Mouse (Mus musculus): Measurements from ENCODE around the gene Arhgef10l. TPM values are rescaled to one million over a fixed set of nuclear protein-coding genes. Genes with fewer than 3 reads are reported as not detected.

Arhgef10l gene
- polyA plus RNA-seq, 1 experiment, result 14.2 TPM

GRCm38 (mm10) chr4:140634861-140635388, 30.9 kb downstream of the Arhgef10l start:
- Histone ChIP-seq H3K4me1 (ENCODE audit: control insufficient read depth, insufficient read depth, insufficient read length, low read length) (peaks cover 8% of the 10 kb centered on the region; the same call in 1 of the 2 replicates), H3K27me3 (ENCODE audit: control insufficient read depth, insufficient read depth, low read length) (no peaks in the 10 kb centered on the region), H3K36me3 (ENCODE audit: control insufficient read depth, insufficient read depth, low read length) (no peaks in the 10 kb centered on the region), H3K27ac (ENCODE audit: insufficient read depth, low read depth, low read length) (no peak overlapping the region), H3K4me3 (ENCODE audit: low read depth, low read length) (no peak overlapping the region)
- 75% methylated on average over 10 of the region's 10 CpGs for WGBS
- TF ChIP-seq CTCF (IDR thresholded peaks at IDR 0.05; ENCODE audit: extremely low read depth, insufficient read length, insufficient replicate concordance, low read depth, low read length) (no peak), POLR2A (IDR thresholded peaks at IDR 0.05; ENCODE audit: low read depth, low read length) (no peak)

GRCm38 (mm10) chr4:140631276-140631849, 34.4 kb downstream of the Arhgef10l start:
- H3K36me3 ChIP-seq (ENCODE audit: control insufficient read depth, insufficient read depth, low read length), result no peaks in the 10 kb centered on the region
- peak overlapping the region; percentile 81 for H3K27ac ChIP-seq (ENCODE audit: insufficient read depth, low read depth, low read length)
- peaks cover 5% of the 10 kb centered on the region; the same call in 1 of the 2 replicates for H3K4me1 ChIP-seq (ENCODE audit: control insufficient read depth, insufficient read depth, insufficient read length, low read length)
- H3K4me3 ChIP-seq (ENCODE audit: low read depth, low read length), result no peak overlapping the region
- TF ChIP-seq POLR2A (IDR thresholded peaks at IDR 0.05; ENCODE audit: low read depth, low read length) (no peak), CTCF (IDR thresholded peaks at IDR 0.05; ENCODE audit: extremely low read depth, insufficient read length, insufficient replicate concordance, low read depth, low read length) (no peak)
- no peaks in the 10 kb centered on the region for H3K27me3 ChIP-seq (ENCODE audit: control insufficient read depth, insufficient read depth, low read length)
- 45% methylated on average over 6 of the region's 6 CpGs for WGBS

DNA sequence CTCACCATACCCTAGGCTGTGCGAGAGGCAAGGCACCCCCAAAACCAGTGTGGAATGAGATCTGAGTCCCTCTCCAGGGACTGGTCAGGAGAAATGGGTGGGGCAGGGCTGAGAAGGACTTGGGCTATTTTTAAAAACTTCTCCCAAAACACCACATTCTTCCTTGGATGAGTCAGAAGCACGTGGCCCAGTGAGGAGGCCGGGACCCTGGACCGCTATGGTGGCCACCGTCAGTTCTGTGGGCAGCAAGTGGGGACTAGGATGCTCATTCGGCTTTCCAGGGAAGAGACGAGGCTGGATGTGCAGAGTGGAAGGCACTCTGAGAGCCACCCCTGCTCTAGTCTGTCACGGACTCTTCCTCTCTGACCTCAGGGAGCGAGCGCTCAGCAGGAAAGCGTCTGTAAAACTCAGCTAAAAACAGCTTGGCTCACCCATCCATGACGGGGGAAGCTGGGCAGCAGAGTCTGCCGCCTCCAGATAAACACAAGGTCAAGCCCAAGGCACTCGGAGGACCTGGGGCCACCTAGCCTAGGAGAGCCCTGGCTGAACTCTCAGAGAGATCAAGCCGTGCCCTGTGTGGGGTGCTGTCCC, 35.1 kb downstream of the Arhgef10l start:
- WGBS, result 67% methylated on average over 15 of the region's 15 CpGs
- TF ChIP-seq CTCF (IDR thresholded peaks at IDR 0.05; ENCODE audit: extremely low read depth, insufficient read length, insufficient replicate concordance, low read depth, low read length), result no peak
- TF ChIP-seq POLR2A (IDR thresholded peaks at IDR 0.05; ENCODE audit: low read depth, low read length), result no peak

DNA sequence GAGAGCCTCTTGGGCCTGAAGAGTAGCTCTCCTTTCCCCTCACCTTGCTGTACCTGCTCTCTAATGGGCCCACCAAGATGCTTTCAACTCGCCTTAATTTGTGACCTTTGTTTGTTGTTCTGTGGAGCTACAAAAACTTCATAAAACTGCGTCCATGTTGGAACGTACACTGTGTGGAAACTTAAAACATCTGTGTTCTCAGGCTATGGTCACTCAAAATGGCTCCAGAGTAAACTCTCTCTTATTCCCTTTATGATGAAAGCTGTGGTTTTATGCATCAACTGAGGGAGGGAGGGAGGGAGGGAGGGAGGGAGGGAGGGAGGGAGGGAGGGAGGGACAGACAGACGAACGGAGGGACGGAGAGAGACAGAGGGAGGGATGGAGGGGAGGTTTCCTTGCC, 35.7 kb downstream of the Arhgef10l start:
- H3K27ac ChIP-seq (ENCODE audit: insufficient read depth, low read depth, low read length), result peak overlapping the region; percentile 81
- TF ChIP-seq CTCF (IDR thresholded peaks at IDR 0.05; ENCODE audit: extremely low read depth, insufficient read length, insufficient replicate concordance, low read depth, low read length), result no peak
- no peak for TF ChIP-seq POLR2A (IDR thresholded peaks at IDR 0.05; ENCODE audit: low read depth, low read length)
- H3K4me3 ChIP-seq (ENCODE audit: low read depth, low read length), result no peak overlapping the region
- no peaks in the 10 kb centered on the region for H3K36me3 ChIP-seq (ENCODE audit: control insufficient read depth, insufficient read depth, low read length)
- H3K4me1 ChIP-seq (ENCODE audit: control insufficient read depth, insufficient read depth, insufficient read length, low read length), result peaks cover 5% of the 10 kb centered on the region; the same call in 1 of the 2 replicates
- WGBS, result 72% methylated on average over 6 of the region's 6 CpGs
- H3K27me3 ChIP-seq (ENCODE audit: control insufficient read depth, insufficient read depth, low read length), result no peaks in the 10 kb centered on the region

More for the DNA sequence above, 35.1 kb downstream of the Arhgef10l start:
- Histone ChIP-seq H3K36me3 (ENCODE audit: control insufficient read depth, insufficient read depth, low read length) (no peaks in the 10 kb centered on the region), H3K4me3 (ENCODE audit: low read depth, low read length) (no peak overlapping the region), H3K27me3 (ENCODE audit: control insufficient read depth, insufficient read depth, low read length) (no peaks in the 10 kb centered on the region), H3K27ac (ENCODE audit: insufficient read depth, low read depth, low read length) (peak overlapping the region; percentile 81), H3K4me1 (ENCODE audit: control insufficient read depth, insufficient read depth, insufficient read length, low read length) (peaks cover 5% of the 10 kb centered on the region; the same call in 1 of the 2 replicates)

- H3K27me3 ChIP-seq (ENCODE audit: control insufficient read depth, insufficient read depth, low read length), result no peaks in the 10 kb centered on the region
- H3K36me3 ChIP-seq (ENCODE audit: control insufficient read depth, insufficient read depth, low read length), result no peaks in the 10 kb centered on the region
- H3K4me3 ChIP-seq (ENCODE audit: low read depth, low read length), result no peak overlapping the region
- TF ChIP-seq CTCF (IDR thresholded peaks at IDR 0.05; ENCODE audit: extremely low read depth, insufficient read length, insufficient replicate concordance, low read depth, low read length), result no peak
- TF ChIP-seq POLR2A (IDR thresholded peaks at IDR 0.05; ENCODE audit: low read depth, low read length), result no peak
- H3K4me1 ChIP-seq (ENCODE audit: control insufficient read depth, insufficient read depth, insufficient read length, low read length), result peaks cover 8% of the 10 kb centered on the region
- WGBS, result 78% methylated on average over 4 of the region's 4 CpGs
- H3K27ac ChIP-seq (ENCODE audit: insufficient read depth, low read depth, low read length), result no peak overlapping the region
Observed at GRCm38 (mm10) chr4:140628971-140629370, 36.8 kb downstream of the Arhgef10l start.

GRCm38 (mm10) chr4:140628412-140628943, 37.3 kb downstream of the Arhgef10l start:
- H3K4me3 ChIP-seq (ENCODE audit: low read depth, low read length), result no peak overlapping the region
- H3K4me1 ChIP-seq (ENCODE audit: control insufficient read depth, insufficient read depth, insufficient read length, low read length), result peaks cover 11% of the 10 kb centered on the region
- H3K27ac ChIP-seq (ENCODE audit: insufficient read depth, low read depth, low read length), result no peak overlapping the region
- 80% methylated on average over 11 of the region's 11 CpGs for WGBS
- TF ChIP-seq CTCF (IDR thresholded peaks at IDR 0.05; ENCODE audit: extremely low read depth, insufficient read length, insufficient replicate concordance, low read depth, low read length) (no peak), POLR2A (IDR thresholded peaks at IDR 0.05; ENCODE audit: low read depth, low read length) (no peak)
- H3K27me3 ChIP-seq (ENCODE audit: control insufficient read depth, insufficient read depth, low read length), result no peaks in the 10 kb centered on the region
- no peaks in the 10 kb centered on the region for H3K36me3 ChIP-seq (ENCODE audit: control insufficient read depth, insufficient read depth, low read length)
